Mouse (Mus musculus): ENCODE data around the gene Zfp518a.

Zfp518a gene

GRCm38 (mm10) chr19:40894519-40895392 lies at the start of gene Zfp518a:
Gene Zfp518a (plus strand): TSS chr19:40894705.
- peak; percentile 92 to 93 for DNase-seq (ENCODE audit: low spot score in 2 of 2)

DNA sequence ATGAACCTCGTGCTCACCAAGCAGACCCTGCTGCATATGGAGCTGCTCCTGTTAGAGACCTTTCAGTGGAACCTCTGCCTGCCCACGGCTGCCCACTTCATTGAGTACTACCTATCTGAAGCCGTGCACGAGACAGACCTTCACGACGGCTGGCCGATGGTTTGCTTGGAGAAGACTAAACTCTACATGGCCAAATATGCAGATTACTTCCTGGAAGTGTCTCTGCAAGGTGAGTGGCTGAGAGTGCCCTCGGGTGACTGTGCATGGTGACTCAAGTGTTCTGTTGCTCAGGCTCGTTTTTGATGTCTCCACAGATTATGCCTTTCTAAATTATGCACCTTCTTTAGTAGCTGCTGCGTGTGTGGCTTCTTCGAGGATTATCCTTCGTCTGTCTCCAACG lies 49.8 kb upstream of the Zfp518a start:
- no peak for DNase-seq (ENCODE audit: low spot score in 2 of 2)

GRCm38 (mm10) chr19:40849391-40849790 lies 45.1 kb upstream of the Zfp518a start:
- no peak for DNase-seq (ENCODE audit: low spot score in 2 of 2)

DNA sequence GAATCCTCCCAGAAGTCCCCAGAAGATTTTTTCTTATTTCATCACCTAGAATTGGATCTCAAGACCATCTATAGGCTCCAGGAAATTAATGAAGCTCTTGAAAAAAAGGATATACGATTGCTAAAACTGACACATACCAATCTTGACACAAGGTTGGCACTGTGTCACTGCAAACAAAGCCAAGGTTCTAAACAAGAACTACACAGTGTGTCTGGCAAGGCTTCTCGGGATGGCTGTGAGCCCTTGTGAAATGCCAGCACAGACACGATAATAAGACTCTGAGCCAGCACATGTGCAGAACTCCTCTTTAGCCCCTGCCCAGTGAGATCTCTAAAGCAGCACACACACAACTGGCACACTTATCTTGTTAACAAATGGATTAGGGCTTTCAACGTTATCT lies 35.0 kb upstream of the Zfp518a start:
- DNase-seq (ENCODE audit: low spot score in 2 of 2), result peak; percentile 33 to 46

GRCm38 (mm10) chr19:40868284-40868683 lies 26.2 kb upstream of the Zfp518a start:
- DNase-seq (ENCODE audit: low spot score in 2 of 2), result no peak

- DNase-seq (ENCODE audit: low spot score in 2 of 2), result no peak
Measured at GRCm38 (mm10) chr19:40869425-40870105, 24.9 kb upstream of the Zfp518a start.

GRCm38 (mm10) chr19:40872955-40873665 lies 21.4 kb upstream of the Zfp518a start:
- peak; percentile 96 to 97 for DNase-seq (ENCODE audit: low spot score in 2 of 2)

GRCm38 (mm10) chr19:40881700-40882099 lies 12.8 kb upstream of the Zfp518a start:
- DNase-seq (ENCODE audit: low spot score in 2 of 2), result no peak

- DNase-seq (ENCODE audit: low spot score in 2 of 2), result no peak
Measured at GRCm38 (mm10) chr19:40888887-40889286, 5.6 kb upstream of the Zfp518a start.

DNA sequence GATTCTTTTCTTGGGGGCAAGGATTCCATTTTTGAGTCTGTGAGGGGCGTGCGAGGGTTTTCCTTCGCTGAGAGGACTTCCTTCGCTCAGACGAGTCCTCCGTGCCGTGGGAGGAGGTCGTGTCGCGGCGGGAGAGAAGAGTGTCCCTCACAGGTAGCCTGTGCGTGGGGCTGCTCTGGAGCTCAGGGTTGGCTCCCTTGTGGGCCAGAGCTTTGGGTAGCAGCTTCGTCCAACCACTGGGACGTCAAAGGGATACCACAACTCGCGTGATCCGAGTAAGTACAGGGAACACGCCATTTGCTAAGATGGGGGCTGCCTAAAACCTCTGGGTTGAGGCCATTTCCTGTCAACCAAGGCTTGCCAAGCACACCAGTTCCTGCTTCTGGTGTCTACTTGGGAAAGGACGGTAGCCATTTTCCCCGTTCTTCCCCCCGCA lies 416 bp upstream of the Zfp518a start:
- no peak for DNase-seq (ENCODE audit: low spot score in 2 of 2)

DNA sequence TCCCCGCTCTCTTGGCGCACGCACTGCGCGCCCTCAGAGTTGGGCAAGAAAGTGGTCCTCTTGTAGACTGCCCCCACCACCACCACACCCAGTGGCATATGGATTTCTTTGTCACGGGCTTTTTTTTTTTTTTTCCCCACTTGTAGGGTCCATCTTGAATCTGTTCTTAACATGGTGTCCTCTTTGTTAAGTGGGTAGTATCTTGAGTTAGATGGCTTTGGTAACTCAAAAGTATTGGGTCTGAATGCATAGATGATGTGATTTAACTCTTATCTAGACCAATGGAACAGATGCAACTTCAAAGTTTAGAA lies 843 bp downstream of the Zfp518a start:
- DNase-seq (ENCODE audit: low spot score in 2 of 2), result no peak

GRCm38 (mm10) chr19:40931581-40932369 lies 37.3 kb downstream of the Zfp518a start:
- no peak for DNase-seq (ENCODE audit: low spot score in 2 of 2)

- no peak for DNase-seq (ENCODE audit: low spot score in 2 of 2)
Measured at GRCm38 (mm10) chr19:40935376-40935775, 40.9 kb downstream of the Zfp518a start.

DNA sequence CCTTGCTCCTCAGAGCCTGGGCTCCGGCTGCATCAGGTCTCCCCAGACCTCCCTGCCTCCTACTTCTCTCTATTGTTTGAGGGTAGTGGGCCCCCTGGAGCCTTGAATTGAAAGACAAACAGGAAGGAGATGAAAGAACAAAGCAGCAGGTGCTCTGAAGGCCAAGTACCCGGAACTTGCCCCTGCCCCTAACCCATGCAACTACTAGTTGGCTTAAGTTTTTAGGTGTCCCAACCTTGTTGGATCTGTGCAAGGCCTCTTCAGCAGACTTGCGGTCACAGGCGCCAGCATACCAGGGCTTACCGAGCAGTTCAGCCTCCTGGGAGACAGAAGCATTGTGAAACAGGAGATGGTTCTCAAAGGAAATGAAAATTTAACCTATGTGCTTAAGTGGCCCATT lies 41.5 kb downstream of the Zfp518a start:
- no peak for DNase-seq (ENCODE audit: low spot score in 2 of 2)

- DNase-seq (ENCODE audit: low spot score in 2 of 2), result no peak
Measured at GRCm38 (mm10) chr19:40943552-40943951, 49.0 kb downstream of the Zfp518a start.

GRCm38 (mm10) chr19:40946937-40947577 lies 52.6 kb downstream of the Zfp518a start:
- DNase-seq (ENCODE audit: low spot score in 2 of 2), result peak; percentile 29 to 54

- DNase-seq (ENCODE audit: low spot score in 2 of 2), result no peak
Measured at GRCm38 (mm10) chr19:40958981-40959380, 64.5 kb downstream of the Zfp518a start.

DNA sequence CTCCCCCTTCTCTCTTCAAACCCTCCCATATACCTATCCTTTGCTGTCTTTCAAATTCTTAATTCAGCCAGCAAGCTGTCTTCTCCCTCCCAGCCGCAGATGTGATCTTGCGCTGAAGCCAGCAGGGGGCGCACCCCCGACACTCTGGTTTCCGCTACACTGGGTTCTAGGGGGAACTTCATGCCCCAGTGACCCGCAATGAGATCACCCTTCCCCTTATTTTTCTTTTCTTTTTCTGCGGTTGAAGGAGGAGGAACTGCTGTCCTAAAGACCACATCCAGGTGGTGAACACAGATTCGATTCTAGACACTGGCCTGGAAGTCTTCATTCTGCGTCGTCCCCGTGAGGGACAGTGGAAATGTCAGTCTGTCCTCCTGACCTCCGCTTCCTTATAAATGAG lies 68.5 kb downstream of the Zfp518a start:
- peak; percentile 46 to 66 for DNase-seq (ENCODE audit: low spot score in 2 of 2)

DNA sequence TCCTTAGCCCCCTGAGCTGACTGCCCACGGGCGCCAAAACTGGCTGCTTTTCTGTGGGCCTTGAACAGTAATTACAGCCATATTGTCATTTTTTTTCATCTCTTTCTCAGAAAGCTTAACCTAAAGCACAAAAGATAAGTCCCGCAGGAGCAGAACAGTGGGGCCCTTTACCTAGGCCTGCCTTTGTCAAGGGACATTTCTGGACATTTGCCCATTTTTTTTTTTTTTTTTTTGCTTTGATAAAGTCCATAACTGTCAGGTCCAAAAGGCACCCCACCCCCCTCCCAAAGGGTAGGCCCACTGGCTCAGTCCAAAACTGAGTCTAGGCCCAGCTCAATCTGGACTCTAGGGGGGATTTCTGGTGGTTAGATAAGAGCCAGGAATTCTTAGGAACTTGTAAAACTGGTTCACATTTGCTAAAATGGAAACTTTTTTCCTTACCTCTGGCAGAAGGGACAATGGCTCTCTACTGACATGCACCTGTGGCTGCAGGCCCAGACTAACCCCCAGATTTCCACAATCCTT lies 69.9 kb downstream of the Zfp518a start:
- DNase-seq (ENCODE audit: low spot score in 2 of 2), result no peak

DNA sequence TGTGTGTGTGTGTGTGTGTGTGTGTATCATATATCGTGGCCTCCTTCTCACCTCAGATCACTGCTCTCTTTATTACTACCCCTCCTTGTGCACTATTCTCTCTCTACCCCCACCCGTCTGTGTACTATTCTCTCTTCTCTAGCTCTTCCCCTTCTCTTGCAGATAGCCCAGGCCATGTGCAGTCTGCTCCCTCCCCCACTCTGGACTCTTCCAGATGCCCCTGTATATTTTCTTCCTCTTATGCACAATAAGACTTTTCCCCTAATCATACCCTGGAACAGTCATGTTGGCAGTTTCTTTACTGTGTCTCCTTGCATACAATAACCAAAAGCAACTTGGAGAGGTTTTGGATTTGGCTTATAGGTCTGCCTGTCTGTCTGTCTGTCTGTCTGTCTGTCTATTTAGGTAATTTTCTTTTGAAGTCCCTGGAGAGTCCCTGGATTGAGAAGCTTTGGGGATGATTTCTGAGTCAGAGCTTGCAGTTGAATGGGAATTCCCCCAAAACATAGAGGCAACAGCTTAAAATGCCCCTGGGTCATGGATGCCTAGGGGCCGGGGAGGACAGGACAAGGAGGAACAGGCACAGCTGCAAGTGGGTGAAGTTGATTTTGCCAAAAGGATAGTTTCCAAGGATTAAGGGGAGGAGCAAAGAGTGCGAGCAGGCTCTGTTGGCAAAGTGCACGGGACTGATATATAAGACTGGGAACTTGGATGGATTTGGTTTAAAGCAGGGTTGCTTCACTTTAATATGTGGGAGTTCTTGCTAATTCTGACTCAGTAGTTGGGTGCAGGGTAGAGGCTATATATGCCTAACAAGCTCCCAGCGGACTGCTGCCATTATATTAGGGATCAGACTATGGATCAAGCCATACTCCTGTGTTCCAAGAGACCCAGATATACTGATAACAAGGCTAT lies 70.7 kb downstream of the Zfp518a start:
- DNase-seq (ENCODE audit: low spot score in 2 of 2), result no peak

All from right cerebral cortex, postnatal 10 days (tissue).